Mouse (Mus musculus) liver, embryonic 14.5 days (tissue): ENCODE measurements around the gene Mmp17. TPM values are rescaled to one million over a fixed set of nuclear protein-coding genes. Genes with fewer than 3 reads are reported as not detected.

Source experiments
- ATAC-seq: fragments of 200-750 bp; cut with Nextera tagmentation; 2 replicates; pipeline ENCODE4 v1.8.0; 2017; ENCODE audit warnings: moderate number of reproducible peaks, mild to moderate bottlenecking, moderate library complexity; ENCODE audit not compliant: insufficient read depth
- DNase-seq, 3 experiments: peaks; one replicate each; pipeline ENCODE4 v3.0.0-alpha.2; 2012 to 2013; ENCODE audit warnings: low read depth in 3 of 3, low spot score in 3 of 3
- H3K27ac ChIP-seq: fragments of 300-500 bp; sonication (generic); 2 replicates; pipeline ENCODE4 v1.5.1; 2014; ENCODE audit warnings: moderate library complexity, mild to moderate bottlenecking, control low read depth, inconsistent platforms
- H3K27me3 ChIP-seq: fragments of 300-500 bp; sonication (generic); 2 replicates; pipeline ENCODE4 v1.6.1; 2014; ENCODE audit warnings: mild to moderate bottlenecking, low read length, moderate library complexity; ENCODE audit not compliant: control insufficient read depth, insufficient read depth
- H3K36me3 ChIP-seq: fragments of 300-500 bp; sonication (generic); replicated peaks from 2 replicates; pipeline ENCODE4 v1.6.1; 2014; ENCODE audit warnings: low read depth; ENCODE audit not compliant: control insufficient read depth, insufficient read depth
- H3K4me1 ChIP-seq, 2 experiments: fragments of 200-500 bp in 1 of 2; fragments of 300-500 bp in 1 of 2; sonication (generic) in 1 of 2; replicated peaks; 2 replicates each; pipeline ENCODE4 v1.6.1; 2012 to 2014; ENCODE audit warnings: antibody characterized with exemption in 1 of 2, inconsistent platforms in 1 of 2, low read length in 1 of 2; ENCODE audit not compliant: control insufficient read depth in 2 of 2, insufficient read depth in 2 of 2
- H3K4me2 ChIP-seq: fragments of 300-500 bp; sonication (generic); 2 replicates; pipeline ENCODE4 v1.6.1; 2014; ENCODE audit warnings: low read depth, mild to moderate bottlenecking, control low read depth, moderate library complexity
- H3K4me3 ChIP-seq, 2 experiments: fragments of 200-500 bp in 1 of 2; fragments of 300-500 bp in 1 of 2; sonication (generic) in 1 of 2; 2 replicates each; pipeline ENCODE4 v1.5.1; 2012 to 2014; ENCODE audit warnings: low read depth in 2 of 2, low read length in 2 of 2, mild to moderate bottlenecking in 2 of 2, control low read depth in 1 of 2, inconsistent platforms in 1 of 2, moderate library complexity in 1 of 2; ENCODE audit not compliant: insufficient read depth in 1 of 2
- H3K9ac ChIP-seq: fragments of 300-500 bp; sonication (generic); replicated peaks from 2 replicates; pipeline ENCODE4 v1.6.1; 2014; ENCODE audit warnings: mild to moderate bottlenecking, control low read depth, moderate library complexity
- H3K9me3 ChIP-seq: fragments of 300-500 bp; sonication (generic); 2 replicates; pipeline ENCODE4 v1.6.1; 2016; ENCODE audit warnings: low read length, mixed read lengths; ENCODE audit not compliant: control insufficient read depth
- CTCF ChIP-seq: IDR thresholded peaks from 2 replicates; pipeline ENCODE4 v1.5.1; 2016; ENCODE audit warnings: antibody characterized with exemption, low read depth, control low read depth
- EP300 ChIP-seq: IDR thresholded peaks from 2 replicates; pipeline ENCODE4 v1.6.1; 2016; ENCODE audit warnings: antibody characterized with exemption, low read depth
- WGBS: fragments of 180-500 bp; shearing (Covaris S2); extraction: QIAGEN DNeasy Blood & Tissue Kit; methylation state at CpG from one replicate; pipeline ENCODE4 v1.1.7; 2014; ENCODE audit not compliant: insufficient replicate concordance; 5-methylcytosine and 5-hydroxymethylcytosine counted together
- polyA plus RNA-seq, 2 experiments: library from polyadenylated mRNA; depleted of rRNA in 1 of 2; stranded (reverse) in 1 of 2; unstranded in 1 of 2; fragments of >200 nt; fragmentation: Nextera tagmentation in 1 of 2; extraction: Ambion mirVana in 1 of 2; gene quantifications; 2 replicates each; pipeline versions ENCODE4 v1.2.1 to v1.2.3; 2012 to 2014

Gene Mmp17
- polyA plus RNA-seq, 2 experiments, result 0.18 to 0.20 TPM

- Histone ChIP-seq H3K9me3 (no peaks in the 10 kb centered on the region), H3K4me2 (peak overlapping the region; percentile 68), H3K27ac (no peak overlapping the region), H3K36me3 (no peaks in the 10 kb centered on the region), H3K4me3 (peak overlapping the region; percentile 39 to 54), H3K4me1 (no peaks in the 10 kb centered on the region), H3K9ac (0 out of 2 replicates have a peak overlapping the region, but pooled peaks have one; percentile 5), H3K27me3 (peaks cover 64% of the 10 kb centered on the region)
- ATAC-seq, result no peak
- no peak for DNase-seq
- no peak for TF ChIP-seq EP300
- no peak for TF ChIP-seq CTCF
- WGBS, result under 1% methylated on average over 75 of the region's 76 CpGs
Measured at GRCm38 (mm10) chr5:129584583-129585541, 893 bp downstream of the Mmp17 start.

GRCm38 (mm10) chr5:129586016-129586415, 2.0 kb downstream of the Mmp17 start:
- WGBS, result 2% methylated on average over 17 of the region's 17 CpGs
- H3K9ac ChIP-seq, result no peak overlapping the region
- DNase-seq (peak; percentile 33 to 48 (median 47)), ATAC-seq (no peak)
- H3K27ac ChIP-seq, result no peak overlapping the region
- no peak overlapping the region for H3K4me3 ChIP-seq
- TF ChIP-seq CTCF (peak; percentile 95), EP300 (no peak)
- H3K36me3 ChIP-seq, result no peaks in the 10 kb centered on the region
- no peaks in the 10 kb centered on the region for H3K4me1 ChIP-seq
- no peaks in the 10 kb centered on the region for H3K9me3 ChIP-seq
- peak overlapping the region; percentile 68; the same call in 1 of the 2 replicates for H3K4me2 ChIP-seq
- peaks cover 58% of the 10 kb centered on the region for H3K27me3 ChIP-seq

GRCm38 (mm10) chr5:129586471-129586870, 2.5 kb downstream of the Mmp17 start:
- peaks cover 55% of the 10 kb centered on the region for H3K27me3 ChIP-seq
- H3K9ac ChIP-seq, result no peak overlapping the region
- DNase-seq (no peak), ATAC-seq (no peak)
- H3K4me1 ChIP-seq, result no peaks in the 10 kb centered on the region
- TF ChIP-seq EP300 (no peak), CTCF (no peak)
- peak overlapping the region; percentile 19; the same call in 1 of the 2 replicates for H3K4me2 ChIP-seq
- no peaks in the 10 kb centered on the region for H3K36me3 ChIP-seq
- WGBS, result 23% methylated on average over 13 of the region's 13 CpGs
- H3K4me3 ChIP-seq, result no peak overlapping the region
- no peak overlapping the region for H3K27ac ChIP-seq
- no peaks in the 10 kb centered on the region for H3K9me3 ChIP-seq

- Histone ChIP-seq H3K27me3 (peaks cover 16% of the 10 kb centered on the region), H3K27ac (no peak overlapping the region), H3K4me2 (no peak overlapping the region), H3K36me3 (no peaks in the 10 kb centered on the region), H3K9ac (no peak overlapping the region), H3K4me3 (no peak overlapping the region), H3K4me1 (no peaks in the 10 kb centered on the region; a peak in 1 of 4 replicates), H3K9me3 (no peaks in the 10 kb centered on the region)
- TF ChIP-seq CTCF, result no peak
- no peak for TF ChIP-seq EP300
- ATAC-seq, result no peak
- no peak for DNase-seq
- 13% methylated on average over 11 of the region's 11 CpGs for WGBS
Measured at GRCm38 (mm10) chr5:129590915-129591314, 6.9 kb downstream of the Mmp17 start.
